Mouse (Mus musculus): ENCODE data around the gene Ano6.

DNA sequence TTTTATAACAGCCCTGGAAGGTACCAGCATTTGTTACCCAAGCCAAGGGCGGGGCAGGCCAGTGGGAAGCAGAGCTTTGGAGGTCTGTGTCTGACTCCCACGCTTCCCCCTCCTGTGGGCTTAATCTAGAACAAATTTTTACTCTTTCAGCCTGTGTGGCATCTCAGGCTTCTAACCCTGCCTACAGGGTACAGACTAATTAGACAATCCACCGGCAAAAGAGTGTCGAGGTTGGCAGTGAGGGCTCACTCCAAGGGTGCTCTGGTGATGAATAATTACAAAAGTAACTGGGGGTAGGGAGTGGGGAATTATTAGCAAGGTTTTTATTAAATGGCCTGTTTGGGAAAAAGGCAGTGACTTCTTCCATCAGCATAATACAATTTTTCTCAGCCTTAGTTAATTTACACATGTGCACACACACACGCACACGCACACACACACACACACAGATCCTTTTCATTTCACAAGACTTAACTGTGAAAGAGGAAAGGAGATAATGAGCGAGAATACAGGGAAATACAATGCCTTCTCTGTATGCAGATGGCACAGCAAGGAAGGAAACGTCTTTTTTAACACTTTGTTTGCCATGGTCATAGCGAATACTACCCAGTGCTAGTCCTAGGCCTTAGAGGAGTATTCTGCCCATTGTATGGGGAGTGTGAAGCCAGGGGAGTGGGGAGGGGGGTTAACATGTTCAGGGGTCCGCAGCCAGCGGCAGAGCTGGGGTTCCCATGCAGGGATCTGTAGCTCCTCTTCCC lies 155.5 kb downstream of the Ano6 start:
- no peak for TF ChIP-seq CTCF (IDR thresholded peaks at IDR 0.05)
- TF ChIP-seq EP300 (IDR thresholded peaks at IDR 0.05) = no peak
